Mouse (Mus musculus): Measurements from ENCODE around the gene Sntg2. TPM values are rescaled to one million over a fixed set of nuclear protein-coding genes. Genes with fewer than 3 reads are reported as not detected.

Sntg2 gene
- total RNA-seq, 1 experiment from 2014 or later: not detected

- ATAC-seq (replicated peaks; ENCODE audit: insufficient number of reproducible peaks, low FRiP score, low TSS enrichment, poor library complexity, severe bottlenecking): no peak
Measured at GRCm38 (mm10) chr12:30216762-30217441, 156.3 kb downstream of the Sntg2 start.

GRCm38 (mm10) chr12:30214761-30215160 is 158.4 kb downstream of the Sntg2 start:
- no peak for ATAC-seq (replicated peaks; ENCODE audit: insufficient number of reproducible peaks, low FRiP score, low TSS enrichment, poor library complexity, severe bottlenecking)

- no peak for ATAC-seq (replicated peaks; ENCODE audit: insufficient number of reproducible peaks, low FRiP score, low TSS enrichment, poor library complexity, severe bottlenecking)
Measured at GRCm38 (mm10) chr12:30210388-30210787, 162.8 kb downstream of the Sntg2 start.

- ATAC-seq (replicated peaks; ENCODE audit: insufficient number of reproducible peaks, low FRiP score, low TSS enrichment, poor library complexity, severe bottlenecking): no peak
Measured at GRCm38 (mm10) chr12:30208527-30208926, 164.6 kb downstream of the Sntg2 start.

GRCm38 (mm10) chr12:30208087-30208486 is 165.1 kb downstream of the Sntg2 start:
- ATAC-seq (replicated peaks; ENCODE audit: insufficient number of reproducible peaks, low FRiP score, low TSS enrichment, poor library complexity, severe bottlenecking): no peak

GRCm38 (mm10) chr12:30204457-30204856 is 168.7 kb downstream of the Sntg2 start:
- no peak for ATAC-seq (replicated peaks; ENCODE audit: insufficient number of reproducible peaks, low FRiP score, low TSS enrichment, poor library complexity, severe bottlenecking)

- ATAC-seq (replicated peaks; ENCODE audit: insufficient number of reproducible peaks, low FRiP score, low TSS enrichment, poor library complexity, severe bottlenecking): no peak
Measured at GRCm38 (mm10) chr12:30202763-30203162, 170.4 kb downstream of the Sntg2 start.

GRCm38 (mm10) chr12:30201031-30201430 is 172.1 kb downstream of the Sntg2 start:
- ATAC-seq (replicated peaks; ENCODE audit: insufficient number of reproducible peaks, low FRiP score, low TSS enrichment, poor library complexity, severe bottlenecking): no peak

- no peak for ATAC-seq (replicated peaks; ENCODE audit: insufficient number of reproducible peaks, low FRiP score, low TSS enrichment, poor library complexity, severe bottlenecking)
Measured at GRCm38 (mm10) chr12:30200621-30201020, 172.6 kb downstream of the Sntg2 start.

- ATAC-seq (replicated peaks; ENCODE audit: insufficient number of reproducible peaks, low FRiP score, low TSS enrichment, poor library complexity, severe bottlenecking): no peak
Measured at GRCm38 (mm10) chr12:30199735-30200134, 173.4 kb downstream of the Sntg2 start.

- no peak for ATAC-seq (replicated peaks; ENCODE audit: insufficient number of reproducible peaks, low FRiP score, low TSS enrichment, poor library complexity, severe bottlenecking)
Measured at GRCm38 (mm10) chr12:30198250-30198649, 174.9 kb downstream of the Sntg2 start.

GRCm38 (mm10) chr12:30181721-30182120 is 191.5 kb downstream of the Sntg2 start:
- ATAC-seq (replicated peaks; ENCODE audit: insufficient number of reproducible peaks, low FRiP score, low TSS enrichment, poor library complexity, severe bottlenecking): no peak

- no peak for ATAC-seq (replicated peaks; ENCODE audit: insufficient number of reproducible peaks, low FRiP score, low TSS enrichment, poor library complexity, severe bottlenecking)
Measured at GRCm38 (mm10) chr12:30179623-30180022, 193.6 kb downstream of the Sntg2 start.

- no peak for ATAC-seq (replicated peaks; ENCODE audit: insufficient number of reproducible peaks, low FRiP score, low TSS enrichment, poor library complexity, severe bottlenecking)
Measured at GRCm38 (mm10) chr12:30177966-30178365, 195.2 kb downstream of the Sntg2 start.

GRCm38 (mm10) chr12:30177529-30177928 is 195.6 kb downstream of the Sntg2 start:
- no peak for ATAC-seq (replicated peaks; ENCODE audit: insufficient number of reproducible peaks, low FRiP score, low TSS enrichment, poor library complexity, severe bottlenecking)

- ATAC-seq (replicated peaks; ENCODE audit: insufficient number of reproducible peaks, low FRiP score, low TSS enrichment, poor library complexity, severe bottlenecking): no peak
Measured at GRCm38 (mm10) chr12:30168491-30168890, 204.7 kb downstream of the Sntg2 start.

- ATAC-seq (replicated peaks; ENCODE audit: insufficient number of reproducible peaks, low FRiP score, low TSS enrichment, poor library complexity, severe bottlenecking): no peak
Measured at GRCm38 (mm10) chr12:30164538-30164937, 208.6 kb downstream of the Sntg2 start.

GRCm38 (mm10) chr12:30164005-30164404 is 209.2 kb downstream of the Sntg2 start:
- ATAC-seq (replicated peaks; ENCODE audit: insufficient number of reproducible peaks, low FRiP score, low TSS enrichment, poor library complexity, severe bottlenecking): no peak

- ATAC-seq (replicated peaks; ENCODE audit: insufficient number of reproducible peaks, low FRiP score, low TSS enrichment, poor library complexity, severe bottlenecking): no peak
Measured at GRCm38 (mm10) chr12:30161731-30162406, 211.3 kb downstream of the Sntg2 start.

GRCm38 (mm10) chr12:30160475-30160874 is 212.7 kb downstream of the Sntg2 start:
- ATAC-seq (replicated peaks; ENCODE audit: insufficient number of reproducible peaks, low FRiP score, low TSS enrichment, poor library complexity, severe bottlenecking): no peak

Data from monocyte, adult 5-6 weeks (primary cell).